Mouse (Mus musculus) heart, embryonic 14.5 days (tissue): Measurements from ENCODE around the gene Zbtb8a. TPM values are rescaled to one million over a fixed set of nuclear protein-coding genes. Genes with fewer than 3 reads are reported as not detected.
A peak's percentile ranks its signal among the peaks of the same experiment; 100 is the strongest.

Source experiments
- ATAC-seq: fragments of 200-750 bp; cut with Nextera tagmentation; 2 replicates; pipeline ENCODE4 v1.8.0; 2017; ENCODE audit warnings: low read depth, moderate TSS enrichment; ENCODE audit not compliant: insufficient number of reproducible peaks, insufficient read depth, low FRiP score
- H3K27ac ChIP-seq, 2 experiments: fragments of 200-500 bp in 1 of 2; fragments of 300-500 bp in 1 of 2; sonication (generic) in 1 of 2; replicated peaks in 1 of 2; 2 replicates each; pipeline ENCODE4 v1.5.1; 2012 to 2014; ENCODE audit warnings: low read depth in 2 of 2, low read length in 2 of 2, control low read depth in 1 of 2, mild to moderate bottlenecking in 1 of 2, mixed read lengths in 1 of 2; ENCODE audit not compliant: control insufficient read depth in 1 of 2, insufficient read depth in 1 of 2
- H3K27me3 ChIP-seq: fragments of 300-500 bp; sonication (generic); 2 replicates; pipeline ENCODE4 v1.6.1; 2014; ENCODE audit warnings: mild to moderate bottlenecking, low read length, control low read depth; ENCODE audit not compliant: control insufficient read depth, insufficient read depth
- H3K36me3 ChIP-seq: fragments of 300-500 bp; sonication (generic); 2 replicates; pipeline ENCODE4 v1.6.1; 2014; ENCODE audit warnings: mild to moderate bottlenecking, control low read depth, low read length, mixed read lengths; ENCODE audit not compliant: control insufficient read depth, insufficient read depth
- H3K4me1 ChIP-seq, 2 experiments: fragments of 200-500 bp in 1 of 2; fragments of 300-500 bp in 1 of 2; sonication (generic) in 1 of 2; 2 replicates each; pipeline ENCODE4 v1.6.1; 2012 to 2014; ENCODE audit warnings: low read length in 2 of 2, control low read depth in 1 of 2, mixed read lengths in 1 of 2; ENCODE audit not compliant: control insufficient read depth in 2 of 2, insufficient read depth in 2 of 2
- H3K4me2 ChIP-seq: fragments of 300-500 bp; sonication (generic); 2 replicates; pipeline ENCODE4 v1.6.1; 2014; ENCODE audit warnings: mild to moderate bottlenecking, low read length
- H3K4me3 ChIP-seq, 2 experiments: fragments of 200-500 bp in 1 of 2; fragments of 300-500 bp in 1 of 2; sonication (generic) in 1 of 2; 2 replicates each; pipeline ENCODE4 v1.5.1; 2012 to 2014; ENCODE audit warnings: low read length in 2 of 2, mild to moderate bottlenecking in 2 of 2, control low read depth in 1 of 2, low read depth in 1 of 2, moderate library complexity in 1 of 2; ENCODE audit not compliant: control insufficient read depth in 1 of 2, insufficient read depth in 1 of 2
- H3K9ac ChIP-seq: fragments of 300-500 bp; sonication (generic); 2 replicates; pipeline ENCODE4 v1.6.1; 2014; ENCODE audit warnings: mild to moderate bottlenecking, low read length
- H3K9me3 ChIP-seq: fragments of 300-500 bp; sonication (generic); 2 replicates; pipeline ENCODE4 v1.6.1; 2016; ENCODE audit warnings: low read length, control low read depth; ENCODE audit not compliant: control insufficient read depth
- WGBS: fragments of 180-500 bp; shearing (Covaris S2); extraction: QIAGEN DNeasy Blood & Tissue Kit; methylation state at CpG from one replicate; pipeline ENCODE4 v1.1.7; 2014; 5-methylcytosine and 5-hydroxymethylcytosine counted together
- polyA plus RNA-seq: library from polyadenylated mRNA; unstranded; fragments of >200 nt; fragmentation: Nextera tagmentation; extraction: Ambion mirVana; gene quantifications from 2 replicates; pipeline ENCODE4 v1.2.1, GENCODE M21; 2014

Zbtb8a gene
- polyA plus RNA-seq, 1 experiment from 2014 or later = 9.0 TPM

- Histone ChIP-seq H3K4me3 (no peak overlapping the region), H3K36me3 (peaks cover 97% of the 10 kb centered on the region), H3K4me2 (no peak overlapping the region), H3K9ac (no peak overlapping the region), H3K4me1 (no peaks in the 10 kb centered on the region), H3K27me3 (no peaks in the 10 kb centered on the region), H3K9me3 (no peaks in the 10 kb centered on the region), H3K27ac (no peak overlapping the region)
- no peak for ATAC-seq
- WGBS = 78% methylated on average over 3 of the region's 3 CpGs
Observed at GRCm38 (mm10) chr4:129313886-129314285, 64.0 kb downstream of the Zbtb8a start.

DNA sequence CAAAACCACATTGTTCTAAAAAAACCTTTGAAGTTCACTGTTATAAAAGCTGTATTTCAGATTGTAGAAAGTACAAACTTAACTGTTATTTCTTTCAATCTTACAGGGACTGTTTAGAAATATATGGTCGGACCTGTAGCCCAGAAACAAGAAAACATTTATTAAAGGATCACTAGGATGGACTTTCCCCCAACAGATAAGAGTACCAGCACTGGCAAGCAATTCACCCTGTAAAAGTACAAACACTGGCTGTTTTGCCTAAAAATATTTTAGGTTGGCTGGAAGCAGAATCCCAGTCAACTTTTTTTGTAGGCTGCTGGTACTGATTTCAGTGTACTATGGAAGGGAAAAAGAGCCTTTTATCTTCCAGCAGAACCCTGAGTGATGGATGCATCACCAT is 70.0 kb downstream of the Zbtb8a start:
- H3K9ac ChIP-seq = no peak overlapping the region
- H3K9me3 ChIP-seq = no peaks in the 10 kb centered on the region
- no peak for ATAC-seq
- 100% methylated on average over 1 of the region's 1 CpGs for WGBS
- H3K4me3 ChIP-seq = no peak overlapping the region
- H3K36me3 ChIP-seq = peaks cover 74% of the 10 kb centered on the region
- no peak overlapping the region for H3K4me2 ChIP-seq
- H3K27me3 ChIP-seq = no peaks in the 10 kb centered on the region
- H3K27ac ChIP-seq = no peak overlapping the region
- peaks cover 2 to 6% of the 10 kb centered on the region in 2 experiments; a peak in 2 of 4 replicates for H3K4me1 ChIP-seq

GRCm38 (mm10) chr4:129304306-129304705 is 73.6 kb downstream of the Zbtb8a start:
- no peak for ATAC-seq
- Histone ChIP-seq H3K4me3 (no peak overlapping the region), H3K4me1 (peaks cover 2 to 6% of the 10 kb centered on the region in 2 experiments; a peak in 2 of 4 replicates), H3K9ac (no peak overlapping the region), H3K4me2 (no peak overlapping the region), H3K27me3 (no peaks in the 10 kb centered on the region), H3K27ac (no peak overlapping the region), H3K36me3 (peaks cover 39% of the 10 kb centered on the region), H3K9me3 (no peaks in the 10 kb centered on the region)
- WGBS = 6% methylated on average over 1 of the region's 1 CpGs

- WGBS = 78% methylated on average over 9 of the region's 9 CpGs
- Histone ChIP-seq H3K27me3 (no peaks in the 10 kb centered on the region), H3K27ac (0 out of 4 replicates have a peak overlapping the region, but pooled peaks of 1 of the 2 experiments have one; percentile 14), H3K4me2 (no peak overlapping the region), H3K9me3 (no peaks in the 10 kb centered on the region), H3K9ac (no peak overlapping the region), H3K36me3 (peaks cover 34% of the 10 kb centered on the region), H3K4me1 (peaks cover 2 to 9% of the 10 kb centered on the region in 2 experiments; a peak in 2 of 4 replicates), H3K4me3 (no peak overlapping the region)
- no peak for ATAC-seq
Observed at GRCm38 (mm10) chr4:129303816-129304215, 74.1 kb downstream of the Zbtb8a start.

Other genes with a start within 250 kb of the Zbtb8a start
- 11.9 and 13.7 TPM in 2 replicates for gene Fndc5, start 241.1 kb downstream of the Zbtb8a start, polyA plus RNA-seq
- gene S100pbp, start 188.4 kb downstream of the Zbtb8a start, polyA plus RNA-seq = 13.7 and 15.7 TPM in 2 replicates
- gene Yars, start 188.4 kb downstream of the Zbtb8a start, polyA plus RNA-seq = 46.3 and 51.2 TPM in 2 replicates
- gene C77080, start 116.7 kb downstream of the Zbtb8a start, polyA plus RNA-seq = 1.3 and 1.4 TPM in 2 replicates
- gene Sync, start 90.5 kb downstream of the Zbtb8a start, polyA plus RNA-seq = 1.6 and 1.8 TPM in 2 replicates
- gene Rbbp4, start 42.7 kb downstream of the Zbtb8a start, polyA plus RNA-seq = 256 and 263 TPM in 2 replicates
- 45.5 and 48.1 TPM in 2 replicates for gene Zbtb8os, start 42.4 kb downstream of the Zbtb8a start, polyA plus RNA-seq
- gene Zbtb8b, start 62.7 kb upstream of the Zbtb8a start, polyA plus RNA-seq = 5.0 and 5.6 TPM in 2 replicates
- 23.2 and 25.5 TPM in 2 replicates for gene Bsdc1, start 83.5 kb upstream of the Zbtb8a start, polyA plus RNA-seq
- not detected in 2 replicates for gene Tssk3, start 112.9 kb upstream of the Zbtb8a start, polyA plus RNA-seq
- gene Fam229a, start 113.1 kb upstream of the Zbtb8a start, polyA plus RNA-seq = not detected in 2 replicates
- 301 and 313 TPM in 2 replicates for gene Marcksl1, start 135.5 kb upstream of the Zbtb8a start, polyA plus RNA-seq
- gene Hdac1, start 164.6 kb upstream of the Zbtb8a start, polyA plus RNA-seq = 123 and 124 TPM in 2 replicates
- 2.6 and 3.2 TPM in 2 replicates for gene Lck, start 195.5 kb upstream of the Zbtb8a start, polyA plus RNA-seq
- 5.3 and 5.6 TPM in 2 replicates for gene Fam167b, start 200.4 kb upstream of the Zbtb8a start, polyA plus RNA-seq
- gene Eif3i, start 222.5 kb upstream of the Zbtb8a start, polyA plus RNA-seq = 192 and 207 TPM in 2 replicates
- 158 and 179 TPM in 2 replicates for gene Tmem234, start 222.6 kb upstream of the Zbtb8a start, polyA plus RNA-seq
- 1.1 and 2.6 TPM in 2 replicates for gene Dcdc2b, start 236.1 kb upstream of the Zbtb8a start, polyA plus RNA-seq
- gene Iqcc, start 241.0 kb upstream of the Zbtb8a start, polyA plus RNA-seq = 24.1 and 25.1 TPM in 2 replicates
- gene Ccdc28b, start 245.8 kb upstream of the Zbtb8a start, polyA plus RNA-seq = 49.8 and 53.3 TPM in 2 replicates